Mouse (Mus musculus) liver, adult (tissue): ENCODE results near the gene Tsx.

Experiments
- GATA4 ChIP-seq: IDR thresholded peaks from 2 replicates; pipeline ENCODE4 v1.6.1; 2014; ENCODE audit warnings: mild to moderate bottlenecking, low read length; ENCODE audit not compliant: insufficient replicate concordance

Gene Tsx

DNA sequence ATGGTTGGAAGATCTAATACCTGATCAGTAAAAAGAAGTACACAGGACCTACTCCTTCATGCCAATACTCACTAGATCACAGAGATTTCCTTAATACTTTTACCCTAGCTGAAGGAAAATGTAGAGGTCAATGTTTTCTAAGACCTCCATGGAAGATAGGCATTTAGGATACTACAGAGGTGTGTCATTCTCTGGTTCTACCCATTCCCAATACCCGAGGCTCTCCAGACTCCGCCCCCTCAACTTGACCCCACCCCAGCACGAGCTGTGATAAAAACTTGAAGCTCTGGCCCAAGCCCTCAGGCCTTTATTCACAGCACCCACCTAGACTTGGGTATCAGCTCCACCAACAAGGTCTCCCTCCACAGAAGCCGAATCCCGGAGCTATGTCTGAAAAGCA is at the start of gene Tsx:
Gene Tsx, plus strand, starts transcription at position 301 of the 400 bp plus-strand sequence.
- no peak for TF ChIP-seq GATA4

DNA sequence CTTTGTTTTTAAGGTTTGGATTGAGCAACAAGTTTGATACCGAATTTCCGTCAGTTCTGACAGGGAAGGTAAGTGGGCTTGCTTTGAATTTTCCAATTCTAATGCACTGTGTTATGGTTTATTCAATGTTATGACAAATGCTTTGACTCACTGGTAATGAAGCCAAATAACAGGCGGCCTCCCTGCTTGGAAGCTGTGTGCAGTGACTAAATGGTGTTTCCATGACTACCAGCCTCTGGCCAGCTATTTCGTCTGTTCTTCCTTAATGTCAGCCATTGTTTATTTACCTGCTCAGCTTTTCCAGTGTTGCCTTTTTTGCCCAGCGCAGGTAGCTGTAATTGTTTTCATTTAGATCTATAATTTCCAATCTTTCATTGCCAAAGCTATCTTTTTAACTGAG is 48.1 kb upstream of the Tsx start:
- no peak for TF ChIP-seq GATA4

DNA sequence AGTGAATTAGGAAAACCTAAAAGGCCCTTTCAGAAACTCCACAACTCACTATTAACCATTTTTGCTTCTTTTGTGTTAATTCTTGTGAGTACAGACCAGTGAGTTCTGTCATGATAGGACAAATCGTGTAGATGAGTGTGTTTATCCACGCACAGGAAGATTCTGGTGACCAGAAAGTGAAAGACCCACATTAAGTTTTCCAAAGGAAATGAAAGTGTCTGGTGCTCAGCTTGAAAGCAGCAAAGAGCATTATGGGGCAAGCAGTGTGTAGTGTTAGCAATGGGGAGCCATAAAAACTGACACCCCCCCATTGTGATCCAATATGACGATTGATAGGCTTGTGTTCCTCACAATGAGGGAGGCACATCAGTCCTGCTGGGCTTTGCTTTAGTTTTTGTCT is 45.6 kb upstream of the Tsx start:
- TF ChIP-seq GATA4 = no peak

DNA sequence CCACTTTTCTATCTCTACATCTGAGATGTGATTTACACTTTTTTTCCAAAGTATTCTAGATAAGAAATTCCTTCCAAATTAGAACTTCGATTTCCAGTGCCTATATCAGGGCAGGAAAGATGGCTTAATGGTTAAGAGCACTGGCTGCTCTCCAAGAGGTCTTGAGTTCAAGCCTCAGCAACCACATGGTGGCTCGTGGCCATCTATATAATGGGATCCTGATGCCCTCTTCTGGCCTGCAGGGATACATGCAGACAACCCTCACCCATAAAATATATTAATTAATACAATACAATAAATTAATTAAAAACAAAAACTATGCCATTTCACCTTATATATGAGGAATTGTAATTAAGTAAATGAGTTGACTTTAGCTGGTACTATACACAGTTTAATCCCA is 43.0 kb upstream of the Tsx start:
- no peak for TF ChIP-seq GATA4

DNA sequence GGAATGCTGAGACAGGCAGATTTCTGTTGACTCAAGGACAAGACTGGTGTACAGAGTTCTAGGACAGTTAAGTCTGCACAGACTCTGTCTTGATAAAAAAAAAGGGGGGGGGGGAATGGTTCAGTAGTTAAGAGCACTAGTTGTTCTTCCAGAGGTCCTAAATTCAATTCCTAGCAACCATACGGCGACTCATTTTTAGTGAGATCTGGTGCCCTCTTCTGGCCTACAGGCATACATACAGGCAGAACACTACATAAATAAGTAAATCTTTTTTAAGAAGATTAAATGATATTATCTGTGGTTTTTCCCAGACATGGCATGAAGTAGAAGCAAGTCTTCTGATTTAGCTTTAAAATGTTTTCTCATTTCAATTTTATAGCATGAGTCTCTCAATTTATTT is 42.6 kb upstream of the Tsx start:
- TF ChIP-seq GATA4 = no peak

DNA sequence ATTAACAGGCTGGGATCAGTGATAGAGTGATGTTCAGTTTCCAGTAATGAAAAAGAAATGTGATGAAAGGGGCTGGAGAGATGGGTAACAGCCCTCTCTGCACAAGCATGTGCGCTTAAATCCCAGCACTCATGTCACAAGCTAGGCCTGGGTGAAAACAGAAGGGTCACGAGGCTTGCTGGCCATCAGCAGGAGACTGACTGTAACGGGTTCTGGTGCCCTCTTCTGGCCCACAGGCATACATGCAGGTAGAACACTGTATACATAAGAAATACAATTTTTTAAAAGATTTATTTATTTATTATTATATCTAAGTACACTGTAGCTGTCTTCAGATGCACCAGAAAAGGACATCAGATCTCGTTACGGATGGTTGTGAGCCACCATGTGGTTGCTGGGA is 40.0 kb upstream of the Tsx start:
- TF ChIP-seq GATA4 = no peak

DNA sequence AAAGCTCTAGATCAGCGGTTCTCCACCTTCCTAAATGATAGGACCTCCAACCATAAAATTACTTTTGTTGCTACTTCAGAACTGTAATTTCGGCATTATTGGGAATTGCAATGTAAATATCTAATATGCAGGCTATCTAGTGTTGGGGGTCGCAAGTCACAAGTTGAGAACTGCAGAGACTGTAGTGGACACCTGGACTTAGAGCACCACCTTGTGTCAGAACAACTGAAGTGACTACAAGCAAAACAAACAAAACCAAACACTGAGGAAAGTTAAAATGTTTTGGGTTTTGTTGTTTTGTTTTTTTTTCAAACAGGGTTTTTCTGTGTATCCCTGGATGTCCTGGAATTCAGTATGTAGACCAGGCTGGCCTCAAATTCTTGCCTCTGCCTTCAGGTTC is 29.7 kb upstream of the Tsx start:
- TF ChIP-seq GATA4 = no peak

DNA sequence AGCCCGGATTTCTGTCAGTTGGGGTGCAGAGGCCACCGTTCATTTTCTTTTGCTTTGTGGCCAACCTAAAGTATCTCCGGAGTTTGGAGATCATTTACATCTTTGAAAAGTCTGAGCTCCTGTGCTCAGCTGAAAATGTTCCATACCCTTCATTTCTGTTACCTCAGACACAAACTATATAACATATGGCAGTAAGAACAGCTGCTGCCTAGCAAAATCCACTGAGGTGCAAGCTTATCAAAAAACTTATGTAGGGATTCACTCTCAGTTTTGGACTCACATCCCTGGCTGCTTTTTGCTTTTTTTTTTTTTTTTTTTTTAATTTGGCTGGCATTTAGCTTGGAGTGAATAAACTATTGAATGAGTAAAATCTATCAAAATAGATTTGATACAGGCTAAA is 26.1 kb upstream of the Tsx start:
- TF ChIP-seq GATA4 = no peak

DNA sequence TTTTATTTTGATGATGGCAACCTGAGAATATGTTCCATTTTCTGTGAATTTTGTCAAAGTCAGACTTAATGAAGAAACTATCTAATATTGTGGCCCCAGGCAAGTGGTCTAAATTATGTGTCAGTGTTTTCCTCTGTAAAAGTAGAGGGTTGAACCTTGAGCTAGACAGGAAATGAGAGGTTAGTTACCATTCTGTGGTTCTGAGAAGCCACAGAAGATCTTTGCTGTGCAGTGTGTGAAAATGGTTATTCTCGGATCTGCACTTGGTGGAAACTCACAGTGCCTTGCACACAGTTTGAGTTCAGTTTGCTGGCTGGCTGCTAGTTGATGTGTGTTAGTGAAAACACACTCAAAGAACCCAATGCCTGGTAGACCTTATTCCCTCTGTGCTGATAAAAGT is 20.4 kb upstream of the Tsx start:
- TF ChIP-seq GATA4 = no peak

DNA sequence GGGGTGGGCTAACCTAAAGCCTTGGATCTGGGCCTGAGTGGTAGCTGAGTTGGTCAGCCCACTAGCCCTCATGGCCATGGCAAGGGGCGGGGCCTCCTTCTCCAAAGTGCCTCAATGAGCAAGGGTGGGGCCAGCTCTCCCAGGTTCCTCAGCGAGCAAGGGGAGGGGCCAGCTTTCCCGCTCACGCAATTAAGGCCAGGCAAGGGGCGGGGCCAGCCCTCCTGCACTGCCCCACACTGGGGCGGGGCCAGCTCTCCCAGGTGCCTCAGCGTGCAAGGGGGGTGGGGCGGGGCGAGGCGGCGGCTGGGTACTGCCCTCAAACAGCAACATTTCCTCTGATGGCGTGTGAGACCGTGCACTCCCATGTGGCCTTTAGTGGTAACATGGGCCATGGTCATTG is 9.2 kb upstream of the Tsx start:
- no peak for TF ChIP-seq GATA4

DNA sequence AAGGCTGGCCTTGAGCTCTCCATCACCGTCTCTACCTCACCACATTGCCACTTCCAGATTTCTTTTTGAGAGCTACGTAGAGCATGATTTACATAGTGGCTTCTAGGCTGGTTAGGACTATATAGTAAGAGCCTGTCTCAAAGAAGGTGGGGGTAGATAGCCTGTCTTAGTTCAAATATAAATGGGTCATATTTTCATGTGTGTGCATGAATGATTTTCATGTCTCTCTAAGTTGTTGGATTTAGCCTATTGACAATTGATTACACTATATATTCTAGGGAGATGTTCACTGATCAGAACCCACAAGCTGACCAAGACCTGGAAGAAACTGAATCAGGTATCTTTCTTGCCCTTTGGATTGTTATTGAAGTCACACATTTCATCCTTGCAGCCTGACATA is 7.4 kb downstream of the Tsx start, which contains the start of gene Gm26992:
Gene Gm26992, plus strand, starts transcription at position 301 of the 400 bp plus-strand sequence.
- no peak for TF ChIP-seq GATA4

DNA sequence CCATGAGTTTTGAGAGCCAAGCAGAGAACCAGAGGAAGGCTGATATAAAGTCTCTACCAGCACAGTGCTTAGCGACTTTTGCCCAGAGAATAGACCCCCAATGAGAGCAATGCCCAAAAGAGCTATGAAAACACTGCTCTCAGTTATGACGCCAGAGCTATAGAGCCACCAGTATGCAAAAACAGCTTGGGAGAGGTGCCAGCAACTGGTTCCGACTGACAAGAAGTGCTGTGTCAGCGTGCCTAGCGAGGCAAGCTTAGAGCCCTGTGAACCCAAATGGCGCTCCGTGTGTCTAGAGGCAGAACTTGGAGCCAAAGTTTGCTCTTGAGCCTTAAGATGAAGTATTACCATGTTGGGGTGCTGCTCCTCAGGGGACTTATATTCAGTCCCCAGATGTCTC is 13.4 kb downstream of the Tsx start:
- no peak for TF ChIP-seq GATA4

DNA sequence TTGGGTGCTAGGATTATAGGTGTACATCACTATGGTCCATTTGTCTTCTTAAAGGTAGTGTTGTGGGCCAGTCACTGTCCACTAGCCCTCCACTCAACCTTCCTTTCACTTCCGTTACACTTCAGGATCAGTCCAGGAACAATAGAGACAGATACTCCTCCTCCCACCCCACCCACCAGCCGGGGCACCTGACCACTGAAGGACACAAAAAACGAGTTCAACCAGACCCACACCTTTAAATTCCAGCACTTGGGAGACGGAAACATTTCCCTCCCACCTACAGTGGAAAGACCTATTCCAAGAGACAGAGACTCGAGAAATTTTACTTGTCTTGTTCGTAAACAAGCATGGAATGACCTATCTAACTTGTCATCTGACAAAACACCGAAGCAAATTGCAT is 18.0 kb downstream of the Tsx start:
- no peak for TF ChIP-seq GATA4

DNA sequence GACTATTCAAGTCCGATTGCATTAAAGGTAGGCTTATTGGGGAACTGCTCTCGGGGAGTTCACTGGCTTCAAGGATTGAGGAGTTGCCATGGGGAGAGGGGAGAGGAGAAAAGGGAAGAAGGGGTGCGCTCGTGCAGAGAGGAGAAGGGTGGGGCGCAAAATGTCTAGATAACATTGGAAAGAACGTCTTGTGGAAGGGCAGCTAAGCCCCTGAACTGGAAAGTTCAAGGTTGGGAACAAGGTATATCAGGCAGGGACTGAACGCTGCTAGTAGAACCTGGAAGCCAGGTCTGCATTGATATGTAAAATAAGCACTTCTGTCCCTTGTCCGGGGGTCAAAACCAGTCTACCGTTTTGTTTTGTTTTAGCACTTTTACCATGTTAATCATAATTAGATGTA is 23.8 kb downstream of the Tsx start:
- TF ChIP-seq GATA4 = no peak

DNA sequence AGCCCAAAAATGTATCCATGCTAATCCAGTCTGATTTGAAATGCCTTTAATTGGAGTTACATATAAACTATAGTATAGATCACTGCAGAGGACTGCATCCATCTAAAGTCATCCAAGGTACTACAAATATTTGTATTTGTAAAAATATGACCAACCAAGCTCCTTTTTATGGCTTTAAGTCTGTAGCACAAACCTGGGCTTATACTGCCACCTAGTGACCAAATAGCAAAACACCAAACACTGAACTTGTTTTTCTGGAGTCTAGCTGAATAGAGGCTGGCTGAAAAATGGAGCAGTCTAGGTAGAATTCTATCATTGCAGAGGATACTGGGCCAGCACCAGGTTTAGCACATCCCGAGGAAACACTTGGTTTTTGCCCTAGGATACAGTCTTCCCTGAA is 26.5 kb downstream of the Tsx start:
- no peak for TF ChIP-seq GATA4

DNA sequence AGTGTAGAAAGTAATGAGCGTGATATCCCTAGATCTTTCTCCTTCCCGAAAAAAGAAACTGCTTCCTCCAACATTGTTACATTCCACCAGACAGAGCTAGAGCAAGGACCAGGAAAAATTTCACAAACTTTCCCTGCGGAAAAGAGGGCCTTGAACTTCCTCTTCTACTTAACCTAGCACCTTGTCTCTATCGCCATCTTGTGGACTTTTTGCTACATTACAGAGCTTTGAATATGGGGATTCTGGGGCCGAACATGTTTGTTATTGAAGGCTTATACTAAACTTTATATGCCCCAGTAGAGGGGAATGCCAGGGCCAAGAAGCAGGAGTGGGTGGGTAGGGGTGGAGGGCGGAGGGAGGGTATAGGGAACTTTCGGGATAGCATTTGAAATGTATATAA is 29.5 kb downstream of the Tsx start:
- no peak for TF ChIP-seq GATA4

DNA sequence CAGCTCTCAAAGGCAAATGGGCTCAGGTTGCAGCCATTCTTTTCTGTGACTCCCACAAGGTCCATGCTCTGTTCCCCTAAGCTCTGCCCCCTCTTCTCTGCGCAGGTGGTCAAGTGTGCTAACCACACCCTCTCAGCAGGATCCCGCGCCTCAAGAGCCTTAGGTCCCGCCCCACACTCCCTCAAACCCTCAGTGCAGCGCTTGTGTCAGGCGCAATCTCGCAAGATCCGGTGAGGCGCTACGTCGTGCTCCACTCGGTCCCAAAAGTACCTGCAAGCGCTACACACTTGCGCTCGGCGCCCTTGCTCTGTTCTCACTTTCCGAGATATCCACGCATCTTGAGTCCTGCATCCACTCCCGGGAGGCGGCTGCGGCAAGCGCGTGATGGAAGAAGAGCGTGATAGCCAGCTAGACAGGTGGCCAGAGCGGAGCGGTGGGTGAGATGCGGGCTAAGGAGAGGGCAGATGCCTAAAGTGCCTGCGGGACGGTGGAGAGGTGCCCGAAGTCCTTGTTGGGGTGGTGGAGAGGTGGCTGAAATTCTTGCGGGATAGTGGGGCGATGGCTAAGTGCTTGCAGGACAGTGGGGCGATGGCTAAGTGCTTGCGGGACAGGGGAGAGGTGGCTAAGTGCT is 33.4 kb downstream of the Tsx start:
- no peak for TF ChIP-seq GATA4
